Mouse (Mus musculus): ENCODE measurements around the gene Hsh2d. TPM values are rescaled to one million over a fixed set of nuclear protein-coding genes. Genes with fewer than 3 reads are reported as not detected.

The Hsh2d gene
- not detected in 2 replicates for total RNA-seq (2014; rRNA removed)
- polyA plus RNA-seq (2015; fragmentation: Nextera tagmentation; extraction: Ambion mirVana), result not detected in 2 replicates

DNA sequence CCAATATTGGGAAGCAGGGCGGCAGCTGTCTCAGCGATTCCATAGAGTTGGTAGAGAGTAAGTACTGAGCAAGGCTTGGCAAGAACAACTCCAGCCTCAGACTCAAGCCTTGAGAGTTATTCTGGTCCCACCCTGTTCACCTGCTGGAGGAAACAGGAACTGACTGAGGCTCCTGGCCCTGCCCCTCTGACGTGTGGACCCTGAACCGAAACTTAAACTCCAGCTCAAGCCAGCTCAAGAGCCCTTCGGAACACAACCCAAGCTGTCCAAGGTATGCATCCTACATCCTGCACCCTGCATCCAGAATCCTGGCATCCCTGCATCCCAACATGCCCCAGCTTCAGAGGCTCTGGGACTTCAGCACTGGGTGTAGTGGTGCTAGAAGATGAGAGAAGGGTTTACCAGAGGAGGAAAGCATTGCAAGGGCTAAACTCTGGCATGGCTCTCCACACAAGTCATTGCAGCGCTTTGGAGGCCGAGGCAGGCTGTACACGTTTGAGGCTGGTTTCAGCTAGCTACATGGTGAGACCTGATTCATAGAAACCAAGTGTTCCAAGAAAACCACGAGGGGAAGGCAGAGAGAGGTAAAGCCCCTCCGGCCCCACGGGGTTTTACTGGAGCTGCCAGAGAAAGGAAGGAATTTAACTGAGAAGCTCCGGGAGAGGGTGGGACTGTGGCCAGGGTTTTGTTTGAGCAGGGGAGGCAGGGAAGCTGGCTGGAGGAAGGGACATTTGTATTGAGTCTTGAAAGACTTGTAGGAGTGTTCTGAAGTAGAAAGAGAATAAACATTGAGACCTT lies at the start of gene Hsh2d:
TSS of gene Hsh2d (plus strand) at position 222 of the 798 bp plus-strand sequence.
- WGBS, result 71% methylated on average over 12 of the region's 12 CpGs
- no peaks in the 10 kb centered on the region for H3K36me3 ChIP-seq (ENCODE audit: insufficient read depth)
- no peak within 1 kb of the TSS for H3K27ac ChIP-seq (ENCODE audit: low read depth, low read length)
- no peak for ATAC-seq
- H3K9me3 ChIP-seq (ENCODE audit: low read length), result no peaks in the 10 kb centered on the region
- no peaks in the 10 kb centered on the region; the same call in 1 of the 2 replicates for H3K27me3 ChIP-seq (ENCODE audit: insufficient read depth, low read length)
- H3K4me2 ChIP-seq (ENCODE audit: low read depth), result no peak within 1 kb of the TSS
- no peak for DNase-seq
- TF ChIP-seq CTCF (IDR thresholded peaks at IDR 0.05; ENCODE audit: low read depth), result no peak
- no peak within 1 kb of the TSS for H3K4me3 ChIP-seq (ENCODE audit: low read depth, low read length)
- H3K9ac ChIP-seq, result no peak within 1 kb of the TSS
- H3K4me1 ChIP-seq (ENCODE audit: insufficient read depth), result no peaks in the 10 kb centered on the region

DNA sequence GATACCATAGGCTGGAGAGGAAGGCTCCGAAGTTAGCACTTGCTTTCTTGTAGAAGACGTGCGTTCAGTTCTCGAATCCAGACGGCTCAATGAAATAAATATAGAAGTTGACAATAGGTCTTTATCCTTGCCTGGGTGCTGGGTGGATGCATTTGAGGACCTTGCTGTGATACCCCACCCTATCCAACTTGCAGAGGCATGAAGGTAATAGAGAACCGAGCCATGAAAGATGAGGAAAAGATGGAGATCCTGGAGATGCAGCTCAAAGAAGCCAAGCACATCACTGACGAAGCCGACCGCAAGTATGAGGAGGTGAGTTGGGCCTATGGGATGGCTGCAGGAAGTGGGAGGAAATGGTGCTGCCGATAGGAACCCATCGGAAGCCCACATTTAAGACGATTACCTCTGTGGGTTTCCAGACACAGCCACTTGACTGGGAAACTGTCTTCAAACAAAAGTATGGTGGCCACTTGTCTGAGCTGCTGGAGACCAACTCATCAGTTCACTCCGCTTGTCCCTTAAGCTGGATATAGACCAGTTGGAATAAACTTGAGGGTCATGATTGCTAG lies 46.1 kb upstream of the Hsh2d start:
- 93% methylated on average over 13 of the region's 13 CpGs for WGBS
- ATAC-seq (no peak), DNase-seq (no peak)
- Histone ChIP-seq H3K36me3 (ENCODE audit: insufficient read depth) (peaks cover 74% of the 10 kb centered on the region), H3K4me3 (ENCODE audit: low read depth, low read length) (no peak overlapping the region), H3K4me1 (ENCODE audit: insufficient read depth) (no peaks in the 10 kb centered on the region), H3K9me3 (ENCODE audit: low read length) (no peaks in the 10 kb centered on the region), H3K27ac (ENCODE audit: low read depth, low read length) (no peak overlapping the region), H3K4me2 (ENCODE audit: low read depth) (no peak overlapping the region), H3K9ac (no peak overlapping the region), H3K27me3 (ENCODE audit: insufficient read depth, low read length) (no peaks in the 10 kb centered on the region)
- TF ChIP-seq CTCF (IDR thresholded peaks at IDR 0.05; ENCODE audit: low read depth), result no peak

DNA sequence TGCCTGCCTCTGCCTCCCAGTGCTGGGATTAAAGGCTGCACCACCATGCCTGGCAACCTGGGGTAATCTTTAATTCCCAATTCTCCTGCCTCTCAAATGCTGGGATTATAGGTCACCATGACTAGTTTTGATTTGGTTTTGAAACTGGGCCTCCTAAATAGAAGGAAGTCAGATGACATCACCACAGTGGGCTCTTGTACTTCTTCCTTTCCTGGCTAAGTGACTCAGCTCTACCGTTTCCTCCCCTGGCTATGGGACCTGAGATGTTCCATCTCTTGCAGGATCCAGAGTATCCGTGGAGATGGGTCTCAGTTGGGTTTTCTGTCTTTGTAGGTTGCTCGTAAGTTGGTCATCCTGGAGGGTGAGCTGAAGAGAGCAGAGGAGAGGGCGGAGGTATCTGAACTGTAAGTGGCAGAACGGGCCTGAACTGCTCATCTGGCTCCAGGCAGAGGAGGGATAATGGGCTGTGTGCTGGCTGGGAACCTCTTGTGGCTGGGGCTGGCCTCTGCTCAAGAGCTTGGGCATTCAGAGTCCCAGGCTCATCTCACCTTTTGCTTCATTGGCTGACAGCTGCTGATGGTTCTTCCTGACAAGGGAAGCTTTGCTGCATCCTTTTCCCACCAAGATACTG lies 45.0 kb upstream of the Hsh2d start:
- H3K4me1 ChIP-seq (ENCODE audit: insufficient read depth), result no peaks in the 10 kb centered on the region
- ATAC-seq (no peak), DNase-seq (no peak)
- peaks cover 74% of the 10 kb centered on the region for H3K36me3 ChIP-seq (ENCODE audit: insufficient read depth)
- no peaks in the 10 kb centered on the region for H3K9me3 ChIP-seq (ENCODE audit: low read length)
- no peak overlapping the region for H3K4me2 ChIP-seq (ENCODE audit: low read depth)
- no peak overlapping the region for H3K4me3 ChIP-seq (ENCODE audit: low read depth, low read length)
- no peak for TF ChIP-seq CTCF (IDR thresholded peaks at IDR 0.05; ENCODE audit: low read depth)
- H3K27ac ChIP-seq (ENCODE audit: low read depth, low read length), result no peak overlapping the region
- 88% methylated on average over 5 of the region's 5 CpGs for WGBS
- no peak overlapping the region for H3K9ac ChIP-seq
- no peaks in the 10 kb centered on the region for H3K27me3 ChIP-seq (ENCODE audit: insufficient read depth, low read length)

DNA sequence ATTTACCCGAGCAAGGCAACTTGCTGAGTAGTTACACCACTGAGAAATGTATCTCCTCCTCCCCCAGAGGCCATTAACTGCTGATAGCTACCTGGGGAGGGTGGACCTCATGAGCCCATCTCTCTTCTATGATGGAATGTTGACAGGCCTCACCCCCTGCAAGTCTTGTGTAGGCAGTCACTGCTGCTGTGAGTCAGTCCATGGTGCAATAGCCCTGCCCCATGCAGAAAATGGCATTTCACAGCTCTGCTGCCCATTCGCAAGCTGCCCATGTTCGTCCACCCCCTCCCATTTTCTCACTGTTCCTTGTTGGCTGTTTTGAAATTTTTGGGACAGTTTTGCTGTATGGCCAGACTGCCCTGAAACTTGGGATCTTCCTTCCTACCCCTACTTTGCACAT lies 43.9 kb upstream of the Hsh2d start:
- Histone ChIP-seq H3K9me3 (ENCODE audit: low read length) (no peaks in the 10 kb centered on the region), H3K4me2 (ENCODE audit: low read depth) (no peak overlapping the region), H3K27ac (ENCODE audit: low read depth, low read length) (no peak overlapping the region), H3K36me3 (ENCODE audit: insufficient read depth) (peaks cover 72% of the 10 kb centered on the region), H3K4me1 (ENCODE audit: insufficient read depth) (no peaks in the 10 kb centered on the region), H3K4me3 (ENCODE audit: low read depth, low read length) (no peak overlapping the region), H3K27me3 (ENCODE audit: insufficient read depth, low read length) (no peaks in the 10 kb centered on the region), H3K9ac (no peak overlapping the region)
- DNase-seq, result no peak
- 86% methylated on average over 3 of the region's 3 CpGs for WGBS
- no peak for ATAC-seq
- TF ChIP-seq CTCF (IDR thresholded peaks at IDR 0.05; ENCODE audit: low read depth), result no peak

DNA sequence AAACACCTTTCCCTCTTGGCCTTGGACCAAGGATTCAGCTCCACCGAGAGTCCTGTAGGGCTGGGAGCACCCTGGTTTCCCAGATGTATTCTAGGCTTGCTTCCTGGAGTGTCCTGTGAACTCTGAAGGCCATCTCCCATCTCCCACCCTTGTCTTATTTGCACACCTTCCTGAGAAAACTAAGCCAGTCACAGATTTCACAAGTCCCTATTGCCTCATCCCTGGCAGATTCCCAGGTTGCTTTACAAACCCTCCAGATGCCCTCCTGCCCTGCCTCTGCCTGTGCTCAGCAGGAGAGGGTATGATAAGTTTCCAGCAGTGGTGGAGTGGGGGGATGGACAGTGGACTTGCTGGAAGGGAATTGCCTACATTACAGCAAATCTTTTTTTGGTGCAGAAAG lies 43.4 kb upstream of the Hsh2d start:
- no peak for DNase-seq
- peaks cover 68% of the 10 kb centered on the region for H3K36me3 ChIP-seq (ENCODE audit: insufficient read depth)

DNA sequence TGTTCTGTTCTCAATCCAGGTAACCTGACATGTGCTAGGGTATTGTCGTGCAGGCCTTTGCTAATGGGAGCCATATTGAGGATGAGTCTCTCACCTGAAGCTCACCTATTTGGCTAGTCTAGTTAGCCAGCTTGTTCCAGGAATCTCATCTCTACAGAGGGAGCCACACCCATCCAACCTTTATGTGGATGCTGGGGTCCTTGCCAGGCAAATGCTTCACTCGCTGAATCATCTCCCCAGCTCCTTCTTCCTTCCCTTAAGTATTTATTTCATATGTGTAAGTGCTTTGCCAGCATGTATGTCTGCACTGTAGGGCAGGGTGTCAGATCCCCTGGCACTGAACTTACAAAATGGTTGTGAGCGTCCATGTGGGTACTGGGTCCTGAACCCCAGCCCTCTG lies 42.9 kb upstream of the Hsh2d start:
- no peak for TF ChIP-seq CTCF (IDR thresholded peaks at IDR 0.05; ENCODE audit: low read depth)
- no peak overlapping the region for H3K27ac ChIP-seq (ENCODE audit: low read depth, low read length)
- no peak overlapping the region for H3K4me3 ChIP-seq (ENCODE audit: low read depth, low read length)
- H3K4me1 ChIP-seq (ENCODE audit: insufficient read depth), result no peaks in the 10 kb centered on the region
- ATAC-seq, result no peak
- no peak overlapping the region for H3K9ac ChIP-seq
- H3K4me2 ChIP-seq (ENCODE audit: low read depth), result no peak overlapping the region
- no peaks in the 10 kb centered on the region for H3K27me3 ChIP-seq (ENCODE audit: insufficient read depth, low read length)
- DNase-seq, result no peak
- 95% methylated on average over 3 of the region's 3 CpGs for WGBS
- no peaks in the 10 kb centered on the region for H3K9me3 ChIP-seq (ENCODE audit: low read length)
- peaks cover 68% of the 10 kb centered on the region for H3K36me3 ChIP-seq (ENCODE audit: insufficient read depth)

More for the DNA sequence above, 43.4 kb upstream of the Hsh2d start:
- H3K4me2 ChIP-seq (ENCODE audit: low read depth), result no peak overlapping the region
- WGBS, result 85% methylated on average over 1 of the region's 1 CpGs
- no peaks in the 10 kb centered on the region for H3K27me3 ChIP-seq (ENCODE audit: insufficient read depth, low read length)
- H3K27ac ChIP-seq (ENCODE audit: low read depth, low read length), result no peak overlapping the region
- no peaks in the 10 kb centered on the region for H3K9me3 ChIP-seq (ENCODE audit: low read length)
- H3K9ac ChIP-seq, result no peak overlapping the region
- ATAC-seq, result no peak
- TF ChIP-seq CTCF (IDR thresholded peaks at IDR 0.05; ENCODE audit: low read depth), result no peak
- H3K4me3 ChIP-seq (ENCODE audit: low read depth, low read length), result no peak overlapping the region
- no peaks in the 10 kb centered on the region for H3K4me1 ChIP-seq (ENCODE audit: insufficient read depth)

DNA sequence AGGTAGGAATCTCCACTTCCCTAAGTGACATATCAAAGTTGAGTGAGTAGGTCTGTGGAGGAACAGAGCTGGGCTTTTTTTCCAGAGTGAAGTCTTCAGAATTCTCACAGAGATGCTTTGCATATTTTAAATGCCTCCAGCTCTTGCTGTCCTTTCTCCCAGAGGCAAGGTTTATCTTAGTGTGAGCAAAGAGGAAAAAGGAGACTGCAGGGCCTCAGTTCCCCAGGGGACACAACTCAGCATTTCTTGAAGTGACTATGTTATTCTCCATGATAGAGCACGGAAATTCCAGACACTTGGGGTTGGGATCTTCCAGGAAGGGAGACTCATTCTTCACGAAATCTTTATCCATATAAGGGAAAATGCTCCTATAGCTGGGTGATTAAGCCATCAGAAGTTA lies 42.2 kb upstream of the Hsh2d start:
- 91% methylated on average over 2 of the region's 2 CpGs for WGBS
- Histone ChIP-seq H3K4me1 (ENCODE audit: insufficient read depth) (no peaks in the 10 kb centered on the region), H3K4me3 (ENCODE audit: low read depth, low read length) (no peak overlapping the region), H3K27me3 (ENCODE audit: insufficient read depth, low read length) (no peaks in the 10 kb centered on the region), H3K4me2 (ENCODE audit: low read depth) (no peak overlapping the region), H3K36me3 (ENCODE audit: insufficient read depth) (peaks cover 69% of the 10 kb centered on the region), H3K9ac (no peak overlapping the region), H3K27ac (ENCODE audit: low read depth, low read length) (no peak overlapping the region), H3K9me3 (ENCODE audit: low read length) (no peaks in the 10 kb centered on the region)
- DNase-seq, result no peak
- no peak for ATAC-seq
- no peak for TF ChIP-seq CTCF (IDR thresholded peaks at IDR 0.05; ENCODE audit: low read depth)
